Mouse (Mus musculus) lung, adult 2 months (tissue): ENCODE results near the gene Dennd6b. TPM values are rescaled to one million over a fixed set of nuclear protein-coding genes. Genes with fewer than 3 reads are reported as not detected.

ENCODE experiments used
- DNase-seq: peaks from one replicate; pipeline ENCODE4 v3.0.0; 2022
- H3K4me1 ChIP-seq: fragments of 200-500 bp; 2 replicates; pipeline ENCODE4 v1.6.1; 2011; ENCODE audit warnings: low read length; ENCODE audit not compliant: control insufficient read depth, insufficient read depth
- H3K4me3 ChIP-seq: fragments of 200-500 bp; replicated peaks from 2 replicates; pipeline ENCODE3; 2011; ENCODE audit warnings: low read depth, mild to moderate bottlenecking, control low read depth, low read length; ENCODE audit errors: extremely low read depth
- CTCF ChIP-seq: fragments of 200-500 bp; IDR thresholded peaks from 2 replicates; pipeline ENCODE4 v1.5.1; 2011; ENCODE audit warnings: mild to moderate bottlenecking, low read length, control low read depth; ENCODE audit not compliant: insufficient read depth
- POLR2A ChIP-seq: fragments of 200-500 bp; IDR thresholded peaks from 2 replicates; pipeline ENCODE4 v1.6.1; 2011; ENCODE audit warnings: low read depth, mild to moderate bottlenecking, control low read depth, low read length, borderline replicate concordance; ENCODE audit errors: extremely low read depth
- WGBS: fragments of 180-500 bp; shearing (Covaris S2); methylation state at CpG from one replicate; pipeline ENCODE4 v1.1.7; 2018; 5-methylcytosine and 5-hydroxymethylcytosine counted together
- polyA plus RNA-seq: library from polyadenylated mRNA; depleted of rRNA; stranded (reverse); fragments of >200 nt; gene quantifications from 2 replicates; pipeline ENCODE4 v1.2.3, GENCODE M21; 2012

Gene Dennd6b
- polyA plus RNA-seq, 1 experiment = 17.2 TPM

DNA sequence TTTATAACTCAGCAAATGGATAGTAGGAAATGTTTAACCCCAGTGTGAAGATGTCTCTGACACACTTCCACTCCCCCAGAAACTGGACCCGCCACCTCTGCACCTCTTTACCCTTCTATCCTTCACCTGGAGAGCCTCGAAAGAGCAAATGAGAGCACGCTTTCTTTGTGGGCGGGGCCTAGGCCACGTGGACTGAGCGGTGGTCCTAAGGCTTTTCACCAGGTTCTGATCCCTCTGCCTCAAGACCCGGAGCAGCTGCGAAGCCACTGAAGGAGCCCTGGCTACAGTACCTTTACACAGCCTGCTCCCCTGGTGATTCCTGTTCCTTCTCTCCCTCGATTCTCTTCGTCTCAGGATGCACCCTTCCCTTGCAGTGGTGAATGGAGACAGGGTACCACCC is 48.8 kb downstream of the Dennd6b start:
- TF ChIP-seq CTCF (no peak), POLR2A (no peak)
- WGBS = 31% methylated on average over 10 of the region's 10 CpGs
- Histone ChIP-seq H3K4me1 (peaks cover 3% of the 10 kb centered on the region), H3K4me3 (no peak overlapping the region)
- DNase-seq = no peak

GRCm38 (mm10) chr15:89147024-89147423 is 49.3 kb downstream of the Dennd6b start:
- no peak overlapping the region for H3K4me3 ChIP-seq
- 10% methylated on average over 16 of the region's 16 CpGs for WGBS
- TF ChIP-seq POLR2A (no peak), CTCF (no peak)
- no peak for DNase-seq
- H3K4me1 ChIP-seq = peaks cover 3% of the 10 kb centered on the region

DNA sequence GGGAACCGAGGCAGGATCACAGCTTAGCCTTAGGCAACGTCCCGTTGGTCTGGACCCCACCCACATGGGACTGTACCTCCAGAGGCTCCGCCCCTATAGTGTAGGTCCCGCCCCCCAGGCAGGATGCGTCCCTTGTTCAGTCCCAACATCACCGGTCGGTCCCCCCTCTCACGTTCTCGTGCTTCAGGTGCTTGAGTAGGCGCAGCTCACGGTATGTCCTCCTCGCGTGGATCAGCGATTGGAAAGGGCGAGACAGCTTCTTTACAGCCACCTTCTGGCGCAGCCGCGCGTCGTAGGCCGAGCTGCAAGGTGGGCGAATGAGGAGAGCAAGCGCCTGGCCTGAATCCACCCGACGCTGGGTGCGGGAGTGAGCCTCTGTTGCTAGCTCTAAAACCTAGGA is 49.8 kb downstream of the Dennd6b start:
- 19% methylated on average over 27 of the region's 27 CpGs for WGBS
- Histone ChIP-seq H3K4me3 (peak overlapping the region; percentile 3), H3K4me1 (peaks cover 4% of the 10 kb centered on the region)
- TF ChIP-seq POLR2A = peak; percentile 17; the same call in 1 of the 2 replicates
- no peak for TF ChIP-seq CTCF
- peak; percentile 54 for DNase-seq

- no peak for DNase-seq
- peaks cover 10% of the 10 kb centered on the region for H3K4me1 ChIP-seq
- no peak overlapping the region for H3K4me3 ChIP-seq
- no peak for TF ChIP-seq POLR2A
- no peak for TF ChIP-seq CTCF
- 75% methylated on average over 24 of the region's 24 CpGs for WGBS
Observed at GRCm38 (mm10) chr15:89145813-89146350, 50.4 kb downstream of the Dennd6b start.

- 70% methylated on average over 11 of the region's 11 CpGs for WGBS
- H3K4me1 ChIP-seq = peaks cover 10% of the 10 kb centered on the region
- TF ChIP-seq CTCF = no peak
- no peak for TF ChIP-seq POLR2A
- H3K4me3 ChIP-seq = no peak overlapping the region
- DNase-seq = no peak
Observed at GRCm38 (mm10) chr15:89144965-89145364, 51.3 kb downstream of the Dennd6b start.

DNA sequence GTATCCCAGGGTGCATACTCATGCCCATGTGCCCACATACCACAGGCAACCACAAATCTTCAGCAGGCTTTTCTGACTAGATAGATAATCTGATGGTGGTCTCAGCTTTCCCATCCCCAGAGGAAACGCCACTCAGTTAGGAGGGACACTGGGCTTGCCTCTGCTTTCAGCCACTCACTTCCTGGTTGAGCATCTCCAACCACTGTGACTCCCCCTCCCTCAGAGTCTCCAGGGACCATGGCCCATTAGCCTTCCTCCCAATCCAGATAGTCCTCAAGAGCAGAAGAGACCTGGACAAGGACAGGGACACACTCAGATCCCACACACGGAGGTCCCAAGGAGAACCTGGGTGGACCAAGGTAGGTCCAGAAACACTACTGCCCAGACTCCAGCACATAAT is 53.2 kb downstream of the Dennd6b start:
- Histone ChIP-seq H3K4me1 (peaks cover 14% of the 10 kb centered on the region), H3K4me3 (no peak overlapping the region)
- TF ChIP-seq POLR2A = no peak
- TF ChIP-seq CTCF = no peak
- 73% methylated on average over 2 of the region's 2 CpGs for WGBS
- no peak for DNase-seq

- peaks cover 14% of the 10 kb centered on the region for H3K4me1 ChIP-seq
- no peak overlapping the region for H3K4me3 ChIP-seq
- no peak for DNase-seq
- 38% methylated on average over 4 of the region's 4 CpGs for WGBS
- TF ChIP-seq CTCF (no peak), POLR2A (no peak)
Observed at GRCm38 (mm10) chr15:89141905-89142304, 54.4 kb downstream of the Dennd6b start.

DNA sequence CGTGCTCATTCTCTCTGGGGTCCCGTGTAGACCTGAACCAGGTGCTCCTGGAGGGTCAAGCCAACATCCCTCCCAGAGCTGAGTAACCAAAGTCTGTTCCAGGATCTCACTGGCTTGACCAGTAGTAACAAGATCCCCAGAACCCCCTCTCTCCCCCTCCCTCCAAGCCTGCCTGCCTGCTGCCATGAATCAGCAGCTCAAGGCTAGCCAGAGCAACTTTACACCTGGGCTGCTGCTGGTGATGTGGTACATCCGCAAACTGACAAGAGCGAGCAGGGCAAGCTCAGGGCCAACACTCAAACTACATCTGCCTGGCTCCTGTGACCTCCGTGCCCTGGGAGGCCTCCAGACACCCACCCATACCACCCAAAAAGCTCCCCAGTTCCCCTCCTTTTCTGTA is 54.9 kb downstream of the Dennd6b start:
- Histone ChIP-seq H3K4me1 (peaks cover 14% of the 10 kb centered on the region), H3K4me3 (no peak overlapping the region)
- no peak for DNase-seq
- TF ChIP-seq POLR2A (no peak), CTCF (no peak)
- WGBS = 24% methylated on average over 5 of the region's 5 CpGs

- Histone ChIP-seq H3K4me1 (peaks cover 14% of the 10 kb centered on the region), H3K4me3 (peak within 1 kb of the TSS; percentile 88)
- DNase-seq = no peak
- TF ChIP-seq POLR2A = peak; percentile 55; the same call in 1 of the 2 replicates
- TF ChIP-seq CTCF = no peak
- WGBS = 1% methylated on average over 21 of the region's 21 CpGs
Observed at GRCm38 (mm10) chr15:89140659-89141252, 55.5 kb downstream of the Dennd6b start, which contains the start of gene Mapk12. Gene Mapk12, minus strand, starts transcription at chr15:89140703.

DNA sequence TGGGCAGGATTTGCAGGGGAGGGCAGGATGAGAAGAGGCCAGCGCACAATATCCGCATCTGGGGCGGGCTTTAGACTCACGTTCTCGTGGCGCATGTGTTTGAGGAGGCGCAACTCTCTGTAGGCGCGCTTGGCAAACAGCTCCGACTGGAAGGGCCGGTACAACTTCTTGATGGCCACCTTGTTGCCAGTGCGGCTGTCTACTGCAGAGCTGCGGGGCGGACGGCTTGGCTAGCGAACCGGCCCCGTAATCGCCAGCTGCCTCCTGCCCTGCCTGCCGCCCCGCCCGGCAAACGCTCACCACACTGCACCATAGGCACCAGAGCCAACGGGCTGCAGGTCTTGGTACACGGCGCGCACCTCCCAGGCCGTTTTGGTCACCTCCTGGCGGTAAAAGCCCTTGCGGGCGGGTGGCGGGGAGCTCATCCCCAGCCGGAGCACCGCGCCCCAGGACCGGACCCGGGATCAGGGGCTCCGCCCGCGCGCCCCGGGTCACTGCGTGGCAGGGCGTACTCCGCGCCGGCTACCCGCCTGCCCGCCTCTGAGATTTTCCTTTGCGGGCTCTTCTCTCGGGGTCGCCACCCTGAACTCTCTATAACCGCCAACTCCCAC is 56.1 kb downstream of the Dennd6b start:
- under 1% methylated on average over 53 of the region's 53 CpGs for WGBS

More for the DNA sequence above, 56.1 kb downstream of the Dennd6b start:
- peaks cover 14% of the 10 kb centered on the region for H3K4me1 ChIP-seq
- peak; percentile 62 for DNase-seq
- peak; percentile 69; the same call in 1 of the 2 replicates for TF ChIP-seq POLR2A
- no peak for TF ChIP-seq CTCF
- H3K4me3 ChIP-seq = peak overlapping the region; percentile 88
